Mouse (Mus musculus) cerebellum, adult 2 months (tissue): ENCODE data around the gene Rnls.

Experiments
- CTCF ChIP-seq: fragments of 200-500 bp; IDR thresholded peaks from 2 replicates; pipeline ENCODE4 v1.5.1; 2011; ENCODE audit warnings: low read depth, mild to moderate bottlenecking, control low read depth, low read length, moderate library complexity, borderline replicate concordance; ENCODE audit not compliant: insufficient read depth
- POLR2A ChIP-seq: fragments of 200-500 bp; IDR thresholded peaks from 2 replicates; pipeline ENCODE4 v1.6.1; 2011; ENCODE audit warnings: low read length, control low read depth, borderline replicate concordance; ENCODE audit not compliant: insufficient read depth

- TF ChIP-seq POLR2A (no peak), CTCF (no peak)
Observed at GRCm38 (mm10) chr19:33223766-33224165, 168.3 kb downstream of the Rnls start.
